Mouse (Mus musculus): Measurements from ENCODE around the gene Gm8369. TPM values are rescaled to one million over a fixed set of nuclear protein-coding genes. Genes with fewer than 3 reads are reported as not detected.
"Not testable (repeated sequence)": the region's sequence is repeated elsewhere in the genome, so short reads cannot be mapped to it uniquely, and the experiment has no call there.

Gm8369 gene
- 0.21 TPM in 1 of 2 replicates, not detected in the other for polyA plus RNA-seq (2015; fragmentation: Nextera tagmentation; extraction: Ambion mirVana)

- H3K4me3 ChIP-seq, result no peak within 1 kb of the TSS
- no peaks in the 10 kb centered on the region for H3K9me3 ChIP-seq
- H3K36me3 ChIP-seq, result no peaks in the 10 kb centered on the region
- ATAC-seq (ENCODE audit: insufficient number of reproducible peaks, low FRiP score, low TSS enrichment, low read depth), result no peak
- no peak within 1 kb of the TSS for H3K27ac ChIP-seq
- no peaks in the 10 kb centered on the region for H3K4me1 ChIP-seq
- WGBS, result 72% methylated on average over 2 of the region's 2 CpGs
- H3K27me3 ChIP-seq, result no peaks in the 10 kb centered on the region
- H3K9ac ChIP-seq, result no peak within 1 kb of the TSS
- H3K4me2 ChIP-seq, result no peak within 1 kb of the TSS
Observed at GRCm38 (mm10) chr19:11485746-11486145, at the start of gene Gm8369. Gm8369 (plus strand) TSS chr19:11485938.

DNA sequence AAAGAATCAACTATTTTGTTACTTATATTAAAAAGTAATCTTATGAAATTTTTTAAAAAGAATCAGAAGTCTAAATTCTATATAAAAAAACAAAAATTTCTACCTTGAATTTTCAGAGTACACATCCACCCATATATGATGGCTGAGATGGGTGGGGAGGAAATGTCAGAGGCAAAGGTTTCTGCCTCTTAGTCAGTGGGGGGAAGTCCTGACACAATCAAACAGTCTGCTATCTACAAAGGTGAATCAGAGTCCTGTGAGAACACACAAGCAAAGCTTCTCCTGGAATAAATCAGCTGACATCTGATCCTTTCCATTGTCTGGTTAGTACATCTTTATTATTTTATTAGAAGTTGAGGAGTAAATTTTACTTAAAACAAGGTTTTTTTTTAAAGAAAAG, 42.4 kb upstream of the Gm8369 start, which contains the start of gene Ms4a4b:
TSS of gene Ms4a4b (plus strand) at position 216 of the 400 bp plus-strand sequence.
- Histone ChIP-seq H3K9me3 (no peaks in the 10 kb centered on the region), H3K9ac (no peak within 1 kb of the TSS), H3K36me3 (no peaks in the 10 kb centered on the region), H3K4me1 (no peaks in the 10 kb centered on the region), H3K4me2 (no peak within 1 kb of the TSS), H3K4me3 (no peak within 1 kb of the TSS), H3K27ac (no peak within 1 kb of the TSS), H3K27me3 (no peaks in the 10 kb centered on the region)
- no peak for ATAC-seq (ENCODE audit: insufficient number of reproducible peaks, low FRiP score, low TSS enrichment, low read depth)

DNA sequence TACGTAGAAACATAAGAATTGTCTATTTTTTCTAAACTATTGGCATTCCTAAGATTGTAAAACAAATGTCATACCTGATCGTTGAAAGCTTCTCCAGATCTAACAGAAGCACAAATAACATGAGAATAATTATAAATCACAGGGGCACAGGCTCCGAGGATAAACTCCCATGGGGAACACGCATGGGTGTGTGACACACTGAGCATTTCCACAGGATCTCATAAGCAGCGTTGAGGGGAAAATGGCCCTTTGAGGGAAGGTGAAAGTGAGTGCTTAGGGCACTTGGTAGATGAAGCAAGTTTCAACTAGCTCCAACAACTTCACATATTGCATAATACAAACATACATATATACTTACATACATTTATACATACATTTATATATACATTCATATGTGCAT, 41.8 kb upstream of the Gm8369 start:
- H3K4me3 ChIP-seq, result no peak overlapping the region
- no peak overlapping the region for H3K9ac ChIP-seq
- no peaks in the 10 kb centered on the region for H3K36me3 ChIP-seq
- H3K9me3 ChIP-seq, result no peaks in the 10 kb centered on the region
- 80% methylated on average over 5 of the region's 5 CpGs for WGBS
- no peak overlapping the region for H3K27ac ChIP-seq
- ATAC-seq (ENCODE audit: insufficient number of reproducible peaks, low FRiP score, low TSS enrichment, low read depth), result no peak
- H3K4me1 ChIP-seq, result no peaks in the 10 kb centered on the region
- no peak overlapping the region for H3K4me2 ChIP-seq
- H3K27me3 ChIP-seq, result no peaks in the 10 kb centered on the region

- Histone ChIP-seq H3K9ac (no peak overlapping the region), H3K4me2 (no peak overlapping the region), H3K36me3 (no peaks in the 10 kb centered on the region), H3K4me1 (no peaks in the 10 kb centered on the region), H3K27ac (no peak overlapping the region), H3K9me3 (no peaks in the 10 kb centered on the region), H3K27me3 (no peaks in the 10 kb centered on the region), H3K4me3 (no peak overlapping the region)
- no peak for ATAC-seq (ENCODE audit: insufficient number of reproducible peaks, low FRiP score, low TSS enrichment, low read depth)
- 76% methylated on average over 2 of the region's 2 CpGs for WGBS
Observed at GRCm38 (mm10) chr19:11447238-11447637, 38.5 kb upstream of the Gm8369 start.

DNA sequence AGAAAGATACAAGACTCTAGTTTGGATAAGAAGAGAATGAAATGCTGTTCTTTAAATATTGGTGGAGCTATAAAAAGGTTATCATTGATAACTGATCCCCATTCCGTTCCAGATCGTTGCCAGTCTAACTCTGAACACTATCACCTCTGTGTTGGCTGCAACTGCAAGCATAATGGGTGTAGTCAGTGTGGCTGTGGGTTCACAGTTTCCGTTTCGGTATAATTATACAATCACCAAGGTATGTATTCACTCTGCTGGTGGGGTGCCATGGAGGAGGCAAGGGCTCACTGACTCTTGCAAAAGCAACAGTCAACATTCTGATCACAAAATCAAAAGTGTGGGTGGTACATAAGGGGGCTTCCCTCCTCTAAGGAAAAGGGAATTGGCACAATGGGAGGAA, 26.7 kb upstream of the Gm8369 start:
- H3K4me3 ChIP-seq; H3K9me3 ChIP-seq; H3K36me3 ChIP-seq; H3K9ac ChIP-seq; H3K4me2 ChIP-seq; H3K27ac ChIP-seq; H3K4me1 ChIP-seq; H3K27me3 ChIP-seq; ATAC-seq (ENCODE audit: insufficient number of reproducible peaks, low FRiP score, low TSS enrichment, low read depth): not testable (repeated sequence)
- 84% methylated on average over 4 of the region's 4 CpGs for WGBS

GRCm38 (mm10) chr19:11464795-11465194, 20.9 kb upstream of the Gm8369 start:
- not testable (repeated sequence) for H3K27ac ChIP-seq; H3K9ac ChIP-seq; H3K4me2 ChIP-seq; ATAC-seq (ENCODE audit: insufficient number of reproducible peaks, low FRiP score, low TSS enrichment, low read depth); H3K4me1 ChIP-seq; H3K9me3 ChIP-seq; H3K4me3 ChIP-seq; H3K36me3 ChIP-seq; H3K27me3 ChIP-seq
- WGBS, result 56% methylated on average over 1 of the region's 1 CpGs

- ATAC-seq (ENCODE audit: insufficient number of reproducible peaks, low FRiP score, low TSS enrichment, low read depth), result no peak
- H3K4me3 ChIP-seq, result no peak overlapping the region
- whole genome bisulfite sequencing, result 64% methylated on average over 5 of the region's 5 CpGs
- H3K9me3 ChIP-seq, result no peaks in the 10 kb centered on the region
- H3K4me1 ChIP-seq, result no peaks in the 10 kb centered on the region
- no peaks in the 10 kb centered on the region for H3K27me3 ChIP-seq
- H3K36me3 ChIP-seq, result no peaks in the 10 kb centered on the region
- no peak overlapping the region for H3K9ac ChIP-seq
- H3K27ac ChIP-seq, result no peak overlapping the region
- H3K4me2 ChIP-seq, result no peak overlapping the region
Observed at GRCm38 (mm10) chr19:11466471-11466870, 19.3 kb upstream of the Gm8369 start.

DNA sequence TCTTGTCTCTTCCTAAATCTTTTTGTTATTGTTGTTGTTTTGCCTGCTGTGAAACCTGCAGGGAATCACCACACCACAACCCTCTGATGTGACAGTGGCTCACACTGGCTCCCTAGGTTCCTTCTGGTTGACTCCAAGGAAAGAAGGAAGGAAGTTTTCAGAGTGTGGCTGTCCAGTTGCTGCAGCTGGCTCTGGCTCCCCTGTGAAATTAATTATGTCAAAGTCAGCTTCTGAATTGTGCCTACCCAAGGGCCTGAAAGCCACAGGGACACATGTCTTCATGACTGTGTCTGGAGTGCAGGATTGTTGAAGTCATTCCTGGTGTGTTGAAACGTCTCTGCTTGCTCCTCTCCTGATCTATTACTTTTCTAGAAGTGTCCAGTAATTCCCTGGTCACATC, 17.4 kb upstream of the Gm8369 start:
- not testable (repeated sequence) for H3K9me3 ChIP-seq; H3K4me3 ChIP-seq; H3K4me1 ChIP-seq; H3K4me2 ChIP-seq; H3K27me3 ChIP-seq; H3K27ac ChIP-seq; H3K9ac ChIP-seq; ATAC-seq (ENCODE audit: insufficient number of reproducible peaks, low FRiP score, low TSS enrichment, low read depth); H3K36me3 ChIP-seq
- WGBS, result 60% methylated on average over 1 of the region's 1 CpGs

DNA sequence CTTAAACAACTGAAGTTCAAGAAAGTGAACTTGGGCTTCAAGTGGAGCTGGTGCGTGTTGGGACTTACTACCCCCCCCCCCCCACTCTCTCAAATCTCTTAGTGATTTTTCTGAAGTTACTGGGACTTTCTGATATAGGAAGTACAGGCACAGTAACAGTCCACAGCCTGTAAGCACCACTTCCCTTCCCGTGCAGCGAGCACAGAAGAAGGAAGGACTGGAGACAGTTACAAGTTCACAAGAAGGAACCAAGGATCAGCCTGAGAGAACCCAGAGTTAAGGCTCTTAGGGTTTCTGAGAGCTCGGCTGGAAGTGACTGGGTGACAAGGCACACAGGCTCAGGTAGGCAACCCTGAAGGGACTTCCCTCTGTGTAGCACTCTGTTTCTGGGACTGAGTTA, 16.5 kb upstream of the Gm8369 start, which contains the start of gene Ms4a6c:
TSS of gene Ms4a6c (plus strand) at position 152 of the 400 bp plus-strand sequence.
- H3K4me2 ChIP-seq; H3K9ac ChIP-seq; H3K4me1 ChIP-seq; H3K4me3 ChIP-seq; H3K36me3 ChIP-seq; H3K27ac ChIP-seq; ATAC-seq (ENCODE audit: insufficient number of reproducible peaks, low FRiP score, low TSS enrichment, low read depth); H3K9me3 ChIP-seq; H3K27me3 ChIP-seq: not testable (repeated sequence)
- 92% methylated on average over 4 of the region's 4 CpGs for WGBS

DNA sequence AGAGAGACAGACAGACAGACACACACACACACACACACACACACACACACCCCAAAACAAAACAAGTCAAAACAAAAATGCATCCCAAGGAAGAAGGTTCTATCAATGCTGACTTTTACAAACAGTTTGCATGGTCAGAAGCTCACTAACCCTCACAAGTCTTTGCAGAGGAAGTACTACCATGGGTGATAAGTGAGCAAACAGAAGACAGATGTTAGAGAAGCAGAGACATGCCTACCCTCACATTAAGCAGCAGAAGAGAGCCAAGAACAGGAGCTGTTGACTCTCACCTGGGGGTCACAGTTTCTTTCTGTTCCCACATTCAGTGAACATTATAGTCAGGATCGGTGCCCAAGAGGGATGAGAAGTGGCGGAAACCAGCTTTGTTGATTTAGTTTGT, 6.0 kb upstream of the Gm8369 start:
- Histone ChIP-seq H3K27me3 (no peaks in the 10 kb centered on the region), H3K4me3 (no peak overlapping the region), H3K4me2 (no peak overlapping the region), H3K9ac (no peak overlapping the region), H3K36me3 (no peaks in the 10 kb centered on the region), H3K27ac (no peak overlapping the region), H3K4me1 (no peaks in the 10 kb centered on the region), H3K9me3 (no peaks in the 10 kb centered on the region)
- 89% methylated on average over 2 of the region's 2 CpGs for WGBS
- ATAC-seq (ENCODE audit: insufficient number of reproducible peaks, low FRiP score, low TSS enrichment, low read depth), result no peak

GRCm38 (mm10) chr19:11482684-11483083, 3.1 kb upstream of the Gm8369 start:
- Histone ChIP-seq H3K27ac (no peak overlapping the region), H3K27me3 (no peaks in the 10 kb centered on the region), H3K4me2 (no peak overlapping the region), H3K36me3 (no peaks in the 10 kb centered on the region), H3K9me3 (no peaks in the 10 kb centered on the region), H3K9ac (no peak overlapping the region), H3K4me3 (no peak overlapping the region), H3K4me1 (no peaks in the 10 kb centered on the region)
- ATAC-seq (ENCODE audit: insufficient number of reproducible peaks, low FRiP score, low TSS enrichment, low read depth), result no peak
- WGBS, result 86% methylated on average over 2 of the region's 2 CpGs

- no peaks in the 10 kb centered on the region for H3K9me3 ChIP-seq
- no peaks in the 10 kb centered on the region for H3K27me3 ChIP-seq
- no peak for ATAC-seq (ENCODE audit: insufficient number of reproducible peaks, low FRiP score, low TSS enrichment, low read depth)
- no peaks in the 10 kb centered on the region for H3K4me1 ChIP-seq
- no peak overlapping the region for H3K4me3 ChIP-seq
- H3K9ac ChIP-seq, result no peak overlapping the region
- no peak overlapping the region for H3K27ac ChIP-seq
- no peak overlapping the region for H3K4me2 ChIP-seq
- 68% methylated on average over 4 of the region's 4 CpGs for WGBS
- H3K36me3 ChIP-seq, result no peaks in the 10 kb centered on the region
Observed at GRCm38 (mm10) chr19:11483941-11484340, 1.8 kb upstream of the Gm8369 start.

- Histone ChIP-seq H3K36me3 (no peaks in the 10 kb centered on the region), H3K4me2 (no peak overlapping the region), H3K4me3 (no peak overlapping the region), H3K9ac (no peak overlapping the region), H3K4me1 (no peaks in the 10 kb centered on the region), H3K9me3 (no peaks in the 10 kb centered on the region), H3K27ac (no peak overlapping the region), H3K27me3 (no peaks in the 10 kb centered on the region)
- ATAC-seq (ENCODE audit: insufficient number of reproducible peaks, low FRiP score, low TSS enrichment, low read depth), result no peak
- 78% methylated on average over 3 of the region's 3 CpGs for WGBS
Observed at GRCm38 (mm10) chr19:11484388-11484787, 1.4 kb upstream of the Gm8369 start.

All from limb, embryonic 15.5 days (tissue).